Mouse (Mus musculus) gonadal fat pad, adult 2 months (tissue): ENCODE measurements around the gene Olfr1322. TPM values are rescaled to one million over a fixed set of nuclear protein-coding genes. Genes with fewer than 3 reads are reported as not detected.

Experiments used
- DNase-seq: peaks from one replicate; pipeline ENCODE4 v3.0.0-alpha.2; 2012; ENCODE audit warnings: low read depth
- polyA plus RNA-seq: library from polyadenylated mRNA; depleted of rRNA; stranded (reverse); fragments of >200 nt; gene quantifications from 2 replicates; pipeline ENCODE4 v1.2.3, GENCODE M21; 2012; rRNA removed

Gene Olfr1322
- not detected in 2 replicates for polyA plus RNA-seq

DNA sequence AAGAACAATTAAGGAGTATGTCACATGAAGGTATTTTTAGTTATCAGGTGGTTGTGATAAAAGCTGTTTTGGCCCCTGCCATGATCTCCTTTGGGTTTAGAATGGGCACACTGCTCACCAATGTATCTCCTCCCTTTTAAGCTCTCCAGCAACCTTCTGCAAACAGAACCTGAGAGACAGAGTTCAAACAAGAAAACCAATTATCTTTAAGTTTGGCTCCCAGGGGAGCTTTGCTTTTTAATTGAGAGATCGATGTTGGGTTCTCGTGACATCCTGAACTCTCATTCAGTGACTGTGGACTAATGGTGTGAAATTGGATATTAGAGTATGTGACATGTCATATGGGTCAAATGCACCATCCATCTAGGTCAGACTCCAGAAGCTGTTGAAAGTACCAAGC lies at the start of gene Olfr1322:
Gene Olfr1322, minus strand, starts transcription at position 101 of the 400 bp plus-strand sequence.
- DNase-seq = no peak

DNA sequence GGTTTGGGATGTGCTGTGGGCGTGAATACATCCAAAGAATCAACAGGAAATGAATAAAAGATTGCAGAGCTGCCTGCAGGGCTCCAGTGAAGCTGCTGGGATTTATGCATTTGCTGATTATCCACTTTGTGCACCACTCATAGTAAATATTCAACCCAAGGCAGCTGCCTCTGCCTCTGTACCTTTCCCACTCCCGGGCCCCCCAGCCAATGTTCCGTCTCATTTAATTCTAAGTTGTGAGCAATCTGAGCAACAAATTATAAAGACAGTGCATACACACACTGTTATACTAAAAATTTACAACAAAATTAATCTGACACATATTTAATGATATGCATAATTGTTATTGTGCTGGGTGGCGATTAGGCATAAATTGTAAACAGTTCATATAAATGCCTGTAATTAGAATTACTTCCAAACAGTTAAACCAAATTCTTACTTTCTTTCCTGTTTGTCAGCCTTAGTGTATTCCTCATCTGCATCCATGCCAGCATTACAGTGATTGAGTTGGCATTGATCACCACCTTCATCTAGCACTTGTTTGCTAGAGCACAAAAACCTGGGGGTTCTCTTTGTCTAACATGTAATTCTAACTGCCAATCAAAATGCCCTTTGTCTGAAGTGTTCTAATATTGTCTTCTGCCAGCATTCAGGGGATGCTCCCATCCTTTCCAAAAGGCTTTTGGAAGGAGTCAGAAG lies 13.5 kb downstream of the Olfr1322 start:
- DNase-seq = no peak

Other genes starting within 250 kb of the Olfr1322 start
- not detected in 2 replicates for gene Olfr1320, start 219.2 kb downstream of the Olfr1322 start, polyA plus RNA-seq
- gene Olfr1321, start 156.4 kb downstream of the Olfr1322 start, polyA plus RNA-seq = not detected in 2 replicates
- gene Igsf1, start 93.7 kb downstream of the Olfr1322 start, polyA plus RNA-seq = 0.32 and 0.38 TPM in 2 replicates
- not detected in 2 replicates for gene Olfr1323, start 127.9 kb upstream of the Olfr1322 start, polyA plus RNA-seq